Mouse (Mus musculus) B cell, adult (primary cell): ENCODE results near the gene Cisd1. TPM values are rescaled to one million over a fixed set of nuclear protein-coding genes. Genes with fewer than 3 reads are reported as not detected.

Experiments
- total RNA-seq: library from RNA; stranded (reverse); gene quantifications from 4 replicates; pipeline ENCODE4 v1.2.4, GENCODE M21; 2023; ENCODE audit not compliant: inconsistent age

The Cisd1 gene
- 9.6 to 18.4 TPM (median 12.6 TPM) in 4 replicates for total RNA-seq

DNA sequence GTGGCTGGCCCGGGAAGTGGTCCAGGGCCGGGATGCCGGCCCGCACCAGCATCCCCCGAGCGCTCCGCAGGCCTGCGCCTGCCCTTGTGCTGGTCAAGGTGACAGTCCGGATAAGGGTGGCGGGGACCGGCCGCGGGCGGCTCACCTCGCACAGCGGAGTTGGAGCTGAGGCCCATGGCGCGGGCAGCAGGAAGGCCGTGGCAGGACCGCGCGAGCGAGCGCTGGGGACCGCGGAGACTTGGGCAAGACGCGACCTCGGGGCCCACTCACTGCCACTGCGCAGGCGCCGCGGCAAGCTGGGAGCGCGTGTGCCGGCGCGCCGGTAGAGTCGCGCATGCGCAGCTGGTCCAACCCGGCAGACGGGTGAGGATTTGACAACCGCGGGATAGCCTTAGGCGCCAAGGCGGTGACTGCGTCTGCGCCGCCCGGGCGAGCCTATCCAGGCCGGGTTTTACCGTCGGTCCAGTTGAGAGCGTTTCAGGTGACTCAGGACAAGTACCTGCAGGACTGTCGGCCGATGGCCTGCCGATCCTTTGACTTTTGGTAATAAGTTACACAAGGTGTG is at the start of gene Cisd1:
TSS of gene Cisd1 (minus strand) at position 376 of the 565 bp plus-strand sequence.

DNA sequence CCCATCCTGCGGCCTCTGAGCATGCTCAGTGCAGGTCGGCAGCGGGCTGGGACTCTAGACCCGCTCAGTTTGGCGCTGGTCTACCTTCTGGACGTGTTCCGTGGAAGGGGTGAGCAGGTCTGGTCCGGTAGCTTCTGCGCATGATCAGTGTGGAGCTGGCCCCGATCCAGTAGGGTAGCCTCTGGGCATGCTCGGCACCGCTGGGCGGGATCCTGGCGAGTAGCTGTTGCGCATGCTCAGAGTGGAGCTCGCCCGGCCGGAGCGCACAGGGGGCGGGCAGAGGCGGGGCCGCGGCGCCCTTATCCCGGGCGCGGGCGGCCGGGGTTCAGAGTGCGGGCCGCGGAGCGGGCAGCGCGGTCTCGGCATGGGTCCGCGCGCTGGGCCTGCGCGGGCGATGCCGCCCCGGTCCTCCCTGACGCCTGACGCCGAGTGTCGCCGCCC is 2.8 kb upstream of the Cisd1 start, which contains the start of gene Ipmk:
TSS of gene Ipmk (plus strand) at position 255 of the 441 bp plus-strand sequence.

DNA sequence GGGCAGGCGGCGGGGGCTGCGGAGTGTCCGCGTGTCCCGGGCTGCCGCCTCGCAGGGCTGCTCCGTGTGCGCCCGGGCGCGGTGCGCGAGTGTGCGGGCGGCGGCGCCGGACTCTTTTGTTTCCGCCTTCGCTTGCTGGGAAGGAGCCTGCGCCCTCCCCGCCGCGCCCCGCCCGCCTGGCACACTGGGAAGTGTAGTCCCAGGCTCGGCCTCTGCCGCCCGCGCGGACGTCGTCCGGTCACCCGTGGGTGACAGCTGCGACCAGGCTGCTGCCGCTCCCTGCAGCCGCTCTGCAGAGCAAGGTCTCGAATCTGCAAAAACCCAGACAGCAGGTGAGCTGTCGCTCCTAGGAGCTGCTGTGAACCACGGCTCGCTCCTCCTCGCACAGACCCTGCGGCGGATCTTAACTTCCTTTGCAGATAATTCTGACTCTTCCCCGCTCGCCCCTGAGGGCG is 59.6 kb downstream of the Cisd1 start, which contains the start of gene Ube2d1:
TSS of gene Ube2d1 (minus strand) at position 137 of the 455 bp plus-strand sequence.

Other genes with a start within 250 kb of the Cisd1 start
- not detected in 4 replicates for gene Bicc1, start 185.3 kb downstream of the Cisd1 start, total RNA-seq
- gene Tfam, start 106.7 kb downstream of the Cisd1 start, total RNA-seq = 79.3 to 97.2 TPM (median 85.0 TPM) in 4 replicates
- gene Ube2d1, start 59.7 kb downstream of the Cisd1 start, total RNA-seq = 56.6 to 65.3 TPM (median 63.0 TPM) in 4 replicates
- gene Ipmk, start 2.8 kb upstream of the Cisd1 start, total RNA-seq = 23.8 to 30.6 TPM (median 27.1 TPM) in 4 replicates